Mouse (Mus musculus) bone marrow, adult 2 months (tissue): Measurements from ENCODE around the gene Mvb12b. TPM values are rescaled to one million over a fixed set of nuclear protein-coding genes. Genes with fewer than 3 reads are reported as not detected.

Experiments used
- H3K27ac ChIP-seq: fragments of 200-500 bp; 2 replicates; pipeline ENCODE4 v1.5.1; 2012; ENCODE audit warnings: low read depth, mild to moderate bottlenecking, control low read depth, inconsistent platforms, low read length; ENCODE audit not compliant: control insufficient read depth, poor library complexity, insufficient read depth
- H3K4me1 ChIP-seq: fragments of 200-500 bp; 2 replicates; pipeline ENCODE4 v1.6.1; 2011; ENCODE audit warnings: low read length; ENCODE audit not compliant: control insufficient read depth, insufficient read depth
- H3K4me3 ChIP-seq: fragments of 200-500 bp; replicated peaks from 2 replicates; pipeline ENCODE3; 2011; ENCODE audit warnings: mild to moderate bottlenecking, low read depth, low read length, control low read depth; ENCODE audit not compliant: control insufficient read depth
- CTCF ChIP-seq: fragments of 200-500 bp; IDR thresholded peaks from 2 replicates; pipeline ENCODE4 v1.5.1; 2011; ENCODE audit warnings: low read length, control low read depth; ENCODE audit not compliant: control insufficient read depth, insufficient read depth
- POLR2A ChIP-seq: fragments of 200-500 bp; IDR thresholded peaks from 2 replicates; pipeline ENCODE4 v1.6.1; 2011; ENCODE audit warnings: low read depth, mild to moderate bottlenecking, control low read depth, low read length, borderline replicate concordance; ENCODE audit not compliant: control insufficient read depth
- WGBS: fragments of 180-500 bp; shearing (Covaris S2); methylation state at CpG from one replicate; pipeline ENCODE4 v1.1.7; 2018; 5-methylcytosine and 5-hydroxymethylcytosine counted together
- polyA plus RNA-seq: library from polyadenylated mRNA; stranded (reverse); fragments of >200 nt; gene quantifications from 2 replicates; pipeline ENCODE4 v1.2.4, GENCODE M21; 2011; ENCODE audit warnings: low replicate concordance; ENCODE audit not compliant: missing spikeins, insufficient read depth, insufficient read length

Mvb12b gene
- polyA plus RNA-seq, 1 experiment = 38.3 TPM

- TF ChIP-seq CTCF = no peak
- TF ChIP-seq POLR2A = no peak
- WGBS = 14% methylated on average over 4 of the region's 4 CpGs
- H3K4me3 ChIP-seq = no peak overlapping the region
- H3K4me1 ChIP-seq = peaks cover 17% of the 10 kb centered on the region
- peak overlapping the region; percentile 75 for H3K27ac ChIP-seq
These were observed 84.0 kb downstream of the Mvb12b start for GRCm38 (mm10) chr2:33803717-33804214.

DNA sequence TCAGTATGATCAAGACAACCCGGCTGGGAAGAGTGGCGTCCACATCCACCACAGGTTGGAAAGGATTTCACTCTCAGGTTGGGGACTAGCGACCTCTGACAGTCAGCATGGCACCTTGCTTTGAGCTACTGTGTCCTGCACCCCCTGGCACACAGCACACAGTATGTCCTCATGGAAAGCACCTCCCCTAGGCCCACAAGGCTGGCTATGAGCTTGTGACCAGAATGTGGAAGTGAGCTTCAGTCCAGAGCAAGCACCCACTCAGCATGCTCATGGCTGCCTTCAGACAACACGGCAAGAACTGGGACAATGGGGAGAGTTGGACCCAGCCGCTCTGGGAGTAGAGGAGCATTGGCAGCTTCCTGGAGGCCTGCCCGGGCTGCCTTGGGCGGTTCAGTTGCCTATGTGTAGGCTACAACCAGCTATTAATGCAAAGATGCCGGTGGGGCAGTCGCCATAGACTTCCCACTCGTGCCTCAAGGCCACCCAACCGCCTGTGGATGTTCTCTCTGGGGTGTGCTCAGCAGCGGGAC, 84.6 kb downstream of the Mvb12b start:
- peaks cover 17% of the 10 kb centered on the region for H3K4me1 ChIP-seq
- H3K27ac ChIP-seq = peak overlapping the region; percentile 75
- 77% methylated on average over 12 of the region's 12 CpGs for WGBS
- TF ChIP-seq POLR2A = no peak
- no peak overlapping the region for H3K4me3 ChIP-seq

DNA sequence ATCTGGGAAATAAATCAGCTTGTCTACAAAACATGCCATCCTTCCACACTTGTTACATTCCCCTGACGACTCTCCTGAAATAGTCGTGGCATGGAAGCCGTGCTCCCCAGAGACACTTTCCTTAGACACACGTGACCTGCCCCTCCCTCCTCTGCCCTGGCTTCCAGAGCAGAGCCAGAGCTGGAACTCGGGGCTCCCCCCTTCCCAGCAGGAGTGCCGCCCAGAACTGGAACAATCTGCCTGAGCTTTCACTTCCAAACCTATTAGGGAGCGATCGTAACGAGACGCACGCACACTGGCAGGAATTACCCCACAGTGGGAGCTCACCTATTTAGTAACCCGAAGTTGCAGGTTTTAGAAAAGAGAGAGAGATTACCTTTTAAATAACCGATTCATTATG, 86.0 kb downstream of the Mvb12b start:
- 87% methylated on average over 13 of the region's 13 CpGs for WGBS
- Histone ChIP-seq H3K27ac (no peak overlapping the region), H3K4me1 (peaks cover 17% of the 10 kb centered on the region), H3K4me3 (no peak overlapping the region)
- TF ChIP-seq CTCF (no peak), POLR2A (no peak)

GRCm38 (mm10) chr2:33801336-33801735, 86.4 kb downstream of the Mvb12b start:
- WGBS = 72% methylated on average over 8 of the region's 8 CpGs
- H3K4me1 ChIP-seq = peaks cover 17% of the 10 kb centered on the region

DNA sequence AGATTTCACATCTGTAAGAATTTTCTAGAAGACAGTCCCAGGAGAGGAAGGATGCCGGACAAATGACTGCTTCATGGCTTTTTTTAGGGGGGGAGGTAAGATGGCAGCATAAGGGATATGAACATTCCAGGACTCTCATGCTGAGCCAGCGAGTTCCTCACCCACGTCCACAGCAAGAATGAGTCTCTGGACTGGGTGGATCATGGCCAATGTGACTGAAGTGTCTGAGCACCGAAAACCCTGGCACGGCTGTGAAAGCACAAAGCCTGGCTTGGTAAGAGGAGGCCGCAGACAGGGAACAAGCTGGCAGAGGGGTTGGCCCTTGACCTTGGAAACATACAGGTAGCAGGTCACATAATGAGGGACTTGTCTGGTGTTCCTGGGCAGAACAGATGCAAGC, 87.5 kb downstream of the Mvb12b start:
- TF ChIP-seq CTCF = no peak
- no peak for TF ChIP-seq POLR2A
- Histone ChIP-seq H3K27ac (no peak overlapping the region), H3K4me1 (peaks cover 17% of the 10 kb centered on the region), H3K4me3 (no peak overlapping the region)
- 86% methylated on average over 6 of the region's 6 CpGs for WGBS

More at GRCm38 (mm10) chr2:33801336-33801735, 86.4 kb downstream of the Mvb12b start:
- no peak for TF ChIP-seq CTCF
- no peak for TF ChIP-seq POLR2A
- Histone ChIP-seq H3K27ac (no peak overlapping the region), H3K4me3 (no peak overlapping the region)

DNA sequence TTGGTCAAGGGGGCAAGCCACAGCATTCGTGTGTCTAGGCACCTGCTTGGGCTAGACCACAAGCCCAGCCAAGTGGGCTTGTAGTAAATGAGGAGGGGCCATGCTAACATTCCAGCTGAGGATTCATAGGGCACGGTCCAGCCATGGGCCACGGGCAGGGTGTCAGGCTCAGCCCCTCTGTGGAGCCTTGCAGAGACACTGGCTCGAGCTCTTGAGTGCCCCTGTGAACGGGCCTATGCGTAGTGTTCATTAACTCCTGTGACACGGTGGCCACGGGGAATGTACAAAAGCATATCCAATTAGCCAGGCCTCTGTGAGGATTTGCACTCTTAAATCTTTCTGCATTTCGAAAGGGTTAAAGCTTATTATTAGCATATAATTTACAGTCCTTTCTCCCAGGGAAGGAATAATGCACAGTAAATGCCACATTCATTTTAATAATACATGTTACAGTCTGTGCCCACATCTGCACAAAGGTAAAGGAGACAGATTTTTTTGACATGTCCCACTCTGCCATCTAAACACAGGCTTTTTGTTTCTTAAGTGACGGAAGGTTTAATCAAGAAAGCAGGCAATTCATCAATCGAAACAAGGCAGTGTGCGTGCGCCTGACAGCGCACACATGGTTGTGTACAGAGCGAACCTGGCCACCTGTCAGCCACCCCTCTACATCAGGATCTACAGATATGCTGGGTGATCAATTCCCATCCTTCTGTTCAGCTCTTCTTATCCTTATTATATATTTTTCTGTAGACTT, 91.9 kb downstream of the Mvb12b start:
- Histone ChIP-seq H3K4me3 (no peak overlapping the region), H3K4me1 (no peaks in the 10 kb centered on the region), H3K27ac (no peak overlapping the region)
- 93% methylated on average over 15 of the region's 15 CpGs for WGBS
- TF ChIP-seq POLR2A (no peak), CTCF (no peak)

DNA sequence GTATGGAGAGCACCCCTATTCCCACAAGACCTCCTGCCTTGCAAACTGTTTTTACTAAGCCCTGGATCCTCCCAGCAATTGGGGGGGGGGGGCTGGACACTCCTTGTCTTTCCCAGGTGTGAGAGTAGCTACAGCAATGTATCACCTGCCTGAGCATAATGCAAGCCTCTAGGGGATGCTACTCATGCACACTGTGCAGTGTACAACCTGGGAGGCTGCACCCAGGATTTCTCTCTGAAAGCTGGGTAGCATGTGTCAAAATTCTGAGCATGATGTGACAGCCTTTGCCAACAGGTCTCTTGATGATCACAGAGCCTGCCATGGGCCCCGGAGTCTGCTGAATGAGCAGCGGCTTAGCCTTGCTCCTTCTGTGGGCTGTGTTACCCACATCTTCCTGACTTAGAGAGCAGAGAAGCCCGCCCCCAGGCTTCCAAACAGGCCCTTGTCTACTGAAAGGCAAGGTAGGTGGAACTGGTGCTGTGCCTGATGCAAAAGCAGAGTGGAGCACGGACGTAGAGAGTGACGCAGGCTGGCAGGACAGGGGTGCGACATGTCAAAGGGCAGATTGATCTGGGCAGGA, 92.7 kb downstream of the Mvb12b start:
- TF ChIP-seq CTCF (no peak), POLR2A (no peak)
- WGBS = 90% methylated on average over 7 of the region's 7 CpGs

DNA sequence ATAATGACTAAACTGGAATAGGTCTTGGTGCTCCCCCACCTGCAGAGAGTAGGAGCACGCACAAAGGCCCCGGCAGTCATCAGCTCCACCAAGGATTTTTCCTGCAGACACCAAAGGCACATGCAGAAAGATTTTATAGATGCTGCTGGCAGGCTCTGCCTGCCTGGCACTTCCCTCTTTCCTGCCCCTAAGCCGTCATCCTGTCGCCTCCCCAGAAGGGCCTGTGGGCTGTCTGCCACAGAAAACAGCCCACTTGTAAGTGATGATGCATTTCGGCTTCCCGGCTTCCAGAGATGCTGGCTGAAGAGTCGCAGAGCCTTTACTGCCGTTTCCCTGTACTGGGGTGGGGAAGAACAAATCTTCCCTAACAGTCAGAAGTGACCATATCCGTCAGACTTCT, 93.3 kb downstream of the Mvb12b start:
- Histone ChIP-seq H3K27ac (no peak overlapping the region), H3K4me3 (no peak overlapping the region), H3K4me1 (no peaks in the 10 kb centered on the region)
- TF ChIP-seq POLR2A = no peak
- TF ChIP-seq CTCF = no peak
- WGBS = 71% methylated on average over 9 of the region's 9 CpGs

More for the DNA sequence above, 92.7 kb downstream of the Mvb12b start:
- H3K4me3 ChIP-seq = no peak overlapping the region
- no peak overlapping the region for H3K27ac ChIP-seq
- H3K4me1 ChIP-seq = no peaks in the 10 kb centered on the region

- WGBS = 90% methylated on average over 5 of the region's 5 CpGs
- no peak for TF ChIP-seq CTCF
- no peak for TF ChIP-seq POLR2A
- H3K4me3 ChIP-seq = no peak overlapping the region
- H3K4me1 ChIP-seq = no peaks in the 10 kb centered on the region
- H3K27ac ChIP-seq = no peak overlapping the region
These were observed 97.4 kb downstream of the Mvb12b start for GRCm38 (mm10) chr2:33790301-33790700.
